In the genomic region with DNA sequence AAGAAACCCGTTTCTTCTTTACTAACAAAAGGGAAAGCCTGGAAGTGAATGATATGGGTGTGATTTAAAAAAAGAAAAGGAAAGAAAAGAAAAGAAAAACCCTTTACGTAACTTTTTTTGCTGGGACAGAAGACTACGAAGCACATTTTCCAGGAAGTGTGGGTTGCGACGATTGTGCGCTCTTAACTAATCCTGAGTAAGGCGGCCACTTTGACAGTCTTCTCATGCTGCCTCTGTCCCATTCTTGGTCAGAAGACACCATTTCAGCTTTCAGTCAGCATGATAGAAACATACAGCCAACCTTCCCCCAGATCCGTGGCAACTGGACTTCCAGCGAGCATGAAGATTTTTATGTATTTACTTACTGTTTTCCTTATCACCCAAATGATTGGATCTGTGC, we compare ENCODE assay signal across 23 mouse cellular contexts. TPM values are rescaled to one million over a fixed set of nuclear protein-coding genes. Genes with fewer than 3 reads are reported as not detected.
"Had no signal": no experiment of that assay in that cellular context is flagged by ENCODE, and none has a peak within 500 bp of the region (broad histone marks: within the 10 kb centered on the region; RNA-seq: fewer than 3 reads in every experiment).

A gene (plus strand): TSS at position 268 of the 400 bp plus-strand sequence.

- ATAC-seq: midbrain, embryonic 15.5 days had no signal

- DNase-seq: kidney, adult 11 months; kidney, adult 8-10 months; kidney, postnatal 10 days; kidney, postnatal 36 days; liver, embryonic 13.5 days; lung, adult 2 months; lung, postnatal 14 days; lung, postnatal 4 days; retina, postnatal 1 day; right cerebral cortex, postnatal 25 days; spleen, adult 18-20 months; thymus, postnatal 4 days had no signal

RNA-seq across cellular contexts. Expression of the gene that starts here (rescaled TPM):
- polyA plus RNA-seq: kidney, embryonic 15.5 days; limb, embryonic 11.5 days; limb, embryonic 14.5 days; liver, adult 2 months; liver, embryonic 13.5 days; liver, embryonic 16.5 days; lung, embryonic 16.5 days; midbrain, embryonic 12.5 days; midbrain, embryonic 15.5 days; neural tube, embryonic 13.5 days; stomach, embryonic 14.5 days; stomach, postnatal 0 days had no signal
